In genomic region chr16:13351268-13351667, GRCm38 (mm10) we compare ENCODE assay signal across 12 mouse cellular contexts.
DNase-seq lines count a peak whose midpoint lies in the region; ATAC-seq and TF ChIP-seq lines count a peak whose summit lies in the region.
"Had no signal": no experiment of that assay in that cellular context is flagged by ENCODE, and none has a peak within 500 bp of the region (broad histone marks: within the 10 kb centered on the region; RNA-seq: fewer than 3 reads in every experiment).

No protein-coding gene starts in this region.

- no peak overlapping the region for H3K27ac ChIP-seq in heart, adult 2 months
- no peak overlapping the region for H3K27ac ChIP-seq in heart, embryonic 12.5 days (ENCODE audit: poor library complexity, severe bottlenecking)
- H3K27ac ChIP-seq in embryonic fibroblast, embryonic 13.5 days (ENCODE audit: insufficient read depth, low read length) = peak overlapping the region; percentile 44; the same call in 1 of the 2 replicates
- no peak overlapping the region for H3K27ac ChIP-seq in forebrain, embryonic 16.5 days (ENCODE audit: low read length)
- H3K27ac ChIP-seq: forebrain, embryonic 10.5 days; heart, embryonic 13.5 days had no signal

- no peak overlapping the region for H3K4me3 ChIP-seq in heart, adult 2 months
- no peak overlapping the region for H3K4me3 ChIP-seq in heart, embryonic 12.5 days
- H3K4me3 ChIP-seq in embryonic fibroblast, embryonic 13.5 days (ENCODE audit: insufficient read depth, low read length) = no peak overlapping the region
- H3K4me3 ChIP-seq in forebrain, embryonic 16.5 days (replicated peaks; ENCODE audit: low read length) = no peak overlapping the region
- H3K4me3 ChIP-seq: forebrain, embryonic 10.5 days; heart, embryonic 13.5 days had no signal

- H3K9me3 ChIP-seq in heart, embryonic 12.5 days (replicated peaks) = no peaks in the 10 kb centered on the region
- H3K9me3 ChIP-seq in forebrain, embryonic 16.5 days (ENCODE audit: control insufficient read depth, low read length) = no peaks in the 10 kb centered on the region
- H3K9me3 ChIP-seq: forebrain, embryonic 10.5 days; heart, embryonic 13.5 days had no signal

- intact Hi-C loops in heart, adult 2 months (cut with DNase I) = loop anchor here (5.0 kb wide), 1 partner anchor 34 kb away; no protein-coding TSS in a partner anchor
- intact Hi-C loops in left cerebral cortex, postnatal 10 days (cut with DNase I) = no loop called here

- TF ChIP-seq POLR2A in heart, adult 2 months (IDR thresholded peaks at IDR 0.05; ENCODE audit: insufficient read depth, low read depth, low read length) = no peak
- TF ChIP-seq POLR2A in embryonic fibroblast, embryonic 13.5 days (IDR thresholded peaks at IDR 0.05; ENCODE audit: low read depth, low read length) = no peak

- no peaks in the 10 kb centered on the region for H3K36me3 ChIP-seq in heart, adult 2 months (ENCODE audit: control insufficient read depth, insufficient read depth, low read length)
- peaks cover 6% of the 10 kb centered on the region; the same call in 1 of the 2 replicates for H3K36me3 ChIP-seq in heart, embryonic 12.5 days
- H3K36me3 ChIP-seq in forebrain, embryonic 16.5 days (ENCODE audit: control insufficient read depth, insufficient read depth) = no peaks in the 10 kb centered on the region
- H3K36me3 ChIP-seq: forebrain, embryonic 10.5 days had no signal

- peaks cover 4% of the 10 kb centered on the region; the same call in 1 of the 2 replicates for H3K4me1 ChIP-seq in heart, adult 2 months (ENCODE audit: control insufficient read depth, insufficient read depth, low read length)
- peaks cover 23% of the 10 kb centered on the region for H3K4me1 ChIP-seq in heart, embryonic 12.5 days (replicated peaks)
- H3K4me1 ChIP-seq in embryonic fibroblast, embryonic 13.5 days (ENCODE audit: control insufficient read depth, insufficient read depth, low read length) = peaks cover 5% of the 10 kb centered on the region
- peaks cover 6% of the 10 kb centered on the region for H3K4me1 ChIP-seq in forebrain, embryonic 16.5 days (replicated peaks; ENCODE audit: control insufficient read depth, insufficient read depth, low read length)

- no peak overlapping the region for H3K9ac ChIP-seq in heart, adult 2 months (ENCODE audit: low read depth, low read length)
- no peak overlapping the region for H3K9ac ChIP-seq in heart, embryonic 12.5 days
- no peak overlapping the region for H3K9ac ChIP-seq in forebrain, embryonic 16.5 days (replicated peaks; ENCODE audit: low read depth, low read length)
- H3K9ac ChIP-seq: heart, embryonic 13.5 days had no signal

- ATAC-seq in heart, embryonic 12.5 days (ENCODE audit: insufficient number of reproducible peaks, low FRiP score) = no peak
- no peak for ATAC-seq in forebrain, embryonic 16.5 days

- no peak for TF ChIP-seq EP300 in heart, adult 2 months (IDR thresholded peaks at IDR 0.05; ENCODE audit: insufficient read depth, low read depth, low read length)

- DNase-seq in heart, adult 2 months = no peak
- DNase-seq in thymus, postnatal 14 days = peak; percentile 48
- no peak for DNase-seq in thymus, postnatal 10 days (ENCODE audit: low spot score in 2 of 2)
- peak; percentile 18 to 32 for DNase-seq in thymus, postnatal 36 days
- no peak for DNase-seq in left cerebral cortex, postnatal 10 days (ENCODE audit: extremely low spot score in 1 of 2, low spot score in 2 of 2)
- DNase-seq: cerebellum, adult 9-10 months; retina, postnatal 1 day had no signal

- H3K79me2 ChIP-seq in heart, adult 2 months (replicated peaks; ENCODE audit: control insufficient read depth, insufficient read depth, low read length) = peaks cover 2% of the 10 kb centered on the region; the same call in 1 of the 2 replicates

- H3K27me3 ChIP-seq in heart, adult 2 months (ENCODE audit: control insufficient read depth, insufficient read depth, low read length) = no peaks in the 10 kb centered on the region
- H3K27me3 ChIP-seq in heart, embryonic 12.5 days (replicated peaks) = no peaks in the 10 kb centered on the region
- no peaks in the 10 kb centered on the region for H3K27me3 ChIP-seq in forebrain, embryonic 16.5 days (replicated peaks; ENCODE audit: control insufficient read depth, insufficient read depth, low read length)
- H3K27me3 ChIP-seq: heart, embryonic 13.5 days had no signal

- no peak overlapping the region for H3K4me2 ChIP-seq in heart, embryonic 12.5 days
- no peak overlapping the region for H3K4me2 ChIP-seq in forebrain, embryonic 16.5 days (ENCODE audit: low read length)
- H3K4me2 ChIP-seq: heart, embryonic 13.5 days had no signal

- peak; percentile 69 for TF ChIP-seq CTCF in heart, adult 2 months (IDR thresholded peaks at IDR 0.05)
- no peak for TF ChIP-seq CTCF in embryonic fibroblast, embryonic 13.5 days (IDR thresholded peaks at IDR 0.05; ENCODE audit: borderline replicate concordance, insufficient read depth, low read length)

Comparison
In these comparisons a context has a peak if more than half of its experiments do, and no peak if none do; other contexts are left out.
1. DNase-seq: peak in thymus, postnatal 14 days (single experiment) and thymus, postnatal 36 days (2 of 2); none in heart, adult 2 months (0 of 2), thymus, postnatal 10 days (0 of 2) and left cerebral cortex, postnatal 10 days (0 of 2).